Mouse (Mus musculus) bone marrow macrophage, adult 2 months (primary cell): ENCODE measurements around the gene Hjurp. TPM values are rescaled to one million over a fixed set of nuclear protein-coding genes. Genes with fewer than 3 reads are reported as not detected.

ENCODE experiments used
- H3K27ac ChIP-seq: 2 replicates; pipeline ENCODE4 v1.5.1; 2012; ENCODE audit warnings: low read depth, low read length; ENCODE audit not compliant: insufficient read depth
- H3K4me1 ChIP-seq: 2 replicates; pipeline ENCODE4 v1.6.1; 2012; ENCODE audit warnings: low read length; ENCODE audit not compliant: control insufficient read depth, insufficient read depth
- H3K4me3 ChIP-seq: 2 replicates; pipeline ENCODE4 v1.5.1; 2012; ENCODE audit warnings: mild to moderate bottlenecking, low read length, moderate library complexity; ENCODE audit not compliant: insufficient read depth
- CTCF ChIP-seq: IDR thresholded peaks from 2 replicates; pipeline ENCODE4 v1.5.1; 2012; ENCODE audit warnings: low read depth, mild to moderate bottlenecking, low read length, moderate library complexity
- POLR2A ChIP-seq: IDR thresholded peaks from 2 replicates; pipeline ENCODE4 v1.6.1; 2012; ENCODE audit warnings: mild to moderate bottlenecking, low read depth, low read length, borderline replicate concordance
- polyA plus RNA-seq: library from polyadenylated mRNA; stranded (reverse); fragments of >200 nt; gene quantifications from 2 replicates; pipeline ENCODE4 v1.2.4, GENCODE M21; 2012; ENCODE audit not compliant: missing spikeins, insufficient read depth, insufficient read length

Hjurp gene
- polyA plus RNA-seq, 1 experiment, result 69.1 TPM

- Histone ChIP-seq H3K4me1 (peaks cover 12% of the 10 kb centered on the region), H3K27ac (no peak overlapping the region), H3K4me3 (no peak overlapping the region)
- TF ChIP-seq POLR2A, result no peak
- no peak for TF ChIP-seq CTCF
These were observed 15.2 kb downstream of the Hjurp start for GRCm38 (mm10) chr1:88262255-88262654.

GRCm38 (mm10) chr1:88261706-88262105 lies 15.7 kb downstream of the Hjurp start:
- no peak overlapping the region for H3K27ac ChIP-seq

GRCm38 (mm10) chr1:88260604-88261377 lies 16.6 kb downstream of the Hjurp start:
- no peak overlapping the region for H3K4me3 ChIP-seq
- TF ChIP-seq CTCF, result no peak
- no peak for TF ChIP-seq POLR2A
- H3K27ac ChIP-seq, result no peak overlapping the region
- peaks cover 12% of the 10 kb centered on the region for H3K4me1 ChIP-seq

More at GRCm38 (mm10) chr1:88261706-88262105, 15.7 kb downstream of the Hjurp start:
- peaks cover 12% of the 10 kb centered on the region for H3K4me1 ChIP-seq
- H3K4me3 ChIP-seq, result no peak overlapping the region
- TF ChIP-seq POLR2A (no peak), CTCF (no peak)

- H3K4me1 ChIP-seq, result peaks cover 12% of the 10 kb centered on the region
- H3K4me3 ChIP-seq, result no peak overlapping the region
- no peak for TF ChIP-seq POLR2A
- TF ChIP-seq CTCF, result no peak
- no peak overlapping the region for H3K27ac ChIP-seq
These were observed 17.3 kb downstream of the Hjurp start for GRCm38 (mm10) chr1:88260114-88260513.

- Histone ChIP-seq H3K4me1 (peaks cover 12% of the 10 kb centered on the region), H3K27ac (no peak overlapping the region), H3K4me3 (no peak overlapping the region)
- TF ChIP-seq CTCF (no peak), POLR2A (no peak)
These were observed 17.8 kb downstream of the Hjurp start for GRCm38 (mm10) chr1:88259643-88260024.

- Histone ChIP-seq H3K4me3 (no peak overlapping the region), H3K27ac (no peak overlapping the region)
- TF ChIP-seq POLR2A (no peak), CTCF (no peak)
These were observed 18.4 kb downstream of the Hjurp start for GRCm38 (mm10) chr1:88258881-88259642.

GRCm38 (mm10) chr1:88258361-88258760 lies 19.1 kb downstream of the Hjurp start:
- no peak for TF ChIP-seq POLR2A
- Histone ChIP-seq H3K4me3 (no peak overlapping the region), H3K27ac (no peak overlapping the region), H3K4me1 (peaks cover 12% of the 10 kb centered on the region)

More at GRCm38 (mm10) chr1:88258881-88259642, 18.4 kb downstream of the Hjurp start:
- H3K4me1 ChIP-seq, result peaks cover 12% of the 10 kb centered on the region

- H3K4me1 ChIP-seq, result peaks cover 9% of the 10 kb centered on the region
- H3K27ac ChIP-seq, result no peak overlapping the region
- TF ChIP-seq CTCF (no peak), POLR2A (no peak)
- no peak overlapping the region for H3K4me3 ChIP-seq
These were observed 19.8 kb downstream of the Hjurp start for GRCm38 (mm10) chr1:88257681-88258080.

- TF ChIP-seq CTCF (no peak), POLR2A (no peak)
- Histone ChIP-seq H3K4me1 (peaks cover 3% of the 10 kb centered on the region), H3K27ac (no peak overlapping the region), H3K4me3 (no peak overlapping the region)
These were observed 20.4 kb downstream of the Hjurp start for GRCm38 (mm10) chr1:88256886-88257663.
